Mouse (Mus musculus) kidney, postnatal 14 days (tissue): ENCODE measurements at regions not wholly inside any gene's neighbourhood (a gene's known extent, or its start where the extent isn't known, plus 50 kb on each side); places are given as distances from the start of the nearest gene placed in this dataset.

Source experiments
- DNase-seq: peaks from one replicate; pipeline ENCODE4 v3.0.0; 2022; ENCODE audit warnings: mixed read lengths

- DNase-seq = peak; percentile 0
Measured at GRCm38 (mm10) chrX:4899187-4899586, 52.7 kb upstream of the Btbd35f27 start.
